Mouse (Mus musculus) stomach, postnatal 0 days (tissue): ENCODE measurements around the gene Col27a1.

Source experiments
- CTCF ChIP-seq: IDR thresholded peaks from 2 replicates; pipeline ENCODE4 v1.5.1; 2016; ENCODE audit warnings: antibody characterized with exemption, low read depth, mild to moderate bottlenecking, moderate library complexity
- EP300 ChIP-seq: optimal IDR thresholded peaks from 2 replicates; pipeline ENCODE3; 2016; ENCODE audit warnings: antibody characterized with exemption

GRCm38 (mm10) chr4:63234852-63235251, 21.0 kb downstream of the Col27a1 start:
- no peak for TF ChIP-seq CTCF
- no peak for TF ChIP-seq EP300
